Mouse (Mus musculus) heart, embryonic 13.5 days (tissue): ENCODE data around the gene Calcb. TPM values are rescaled to one million over a fixed set of nuclear protein-coding genes. Genes with fewer than 3 reads are reported as not detected.
"Not testable (repeated sequence)": the region's sequence is repeated elsewhere in the genome, so short reads cannot be mapped to it uniquely, and the experiment has no call there.

ENCODE experiments used
- ATAC-seq: fragments of 200-750 bp; cut with Nextera tagmentation; 2 replicates; pipeline ENCODE4 v1.8.0; 2017; ENCODE audit warnings: moderate TSS enrichment; ENCODE audit not compliant: insufficient number of reproducible peaks, low FRiP score, low TSS enrichment; ENCODE audit errors: extremely low read depth
- H3K27ac ChIP-seq: fragments of 300-500 bp; sonication (generic); replicated peaks from 2 replicates; pipeline ENCODE4 v1.5.1; 2015; ENCODE audit warnings: moderate library complexity, mild to moderate bottlenecking, inconsistent platforms
- H3K27me3 ChIP-seq: fragments of 300-500 bp; sonication (generic); replicated peaks from 2 replicates; pipeline ENCODE4 v1.6.1; 2015; ENCODE audit warnings: mild to moderate bottlenecking, inconsistent platforms
- H3K36me3 ChIP-seq: fragments of 300-500 bp; sonication (generic); 2 replicates; pipeline ENCODE4 v1.6.1; 2015; ENCODE audit warnings: mild to moderate bottlenecking, inconsistent platforms
- H3K4me1 ChIP-seq: fragments of 300-500 bp; sonication (generic); 2 replicates; pipeline ENCODE4 v1.6.1; 2015; ENCODE audit warnings: inconsistent platforms
- H3K4me2 ChIP-seq: fragments of 300-500 bp; sonication (generic); 2 replicates; pipeline ENCODE4 v1.6.1; 2015; ENCODE audit warnings: inconsistent platforms, mild to moderate bottlenecking, moderate library complexity
- H3K4me3 ChIP-seq: fragments of 300-500 bp; sonication (generic); 2 replicates; pipeline ENCODE4 v1.5.1; 2015; ENCODE audit warnings: moderate library complexity, mild to moderate bottlenecking, inconsistent platforms
- H3K9ac ChIP-seq: fragments of 300-500 bp; sonication (generic); 2 replicates; pipeline ENCODE4 v1.6.1; 2015; ENCODE audit warnings: inconsistent platforms, mild to moderate bottlenecking, moderate library complexity
- H3K9me3 ChIP-seq: fragments of 300-500 bp; sonication (generic); 2 replicates; pipeline ENCODE4 v1.6.1; 2016; ENCODE audit warnings: inconsistent platforms
- WGBS: fragments of 180-500 bp; shearing (Covaris S2); methylation state at CpG from one replicate; pipeline ENCODE4 v1.1.7; 2015; ENCODE audit warnings: mixed read lengths; 5-methylcytosine and 5-hydroxymethylcytosine counted together
- polyA plus RNA-seq: library from polyadenylated mRNA; unstranded; fragments of >200 nt; fragmentation: Nextera tagmentation; extraction: Ambion mirVana; gene quantifications from 2 replicates; pipeline ENCODE4 v1.2.1, GENCODE M21; 2015

Gene Calcb
- polyA plus RNA-seq = 0.15 TPM in 1 of 2 replicates, not detected in the other

DNA sequence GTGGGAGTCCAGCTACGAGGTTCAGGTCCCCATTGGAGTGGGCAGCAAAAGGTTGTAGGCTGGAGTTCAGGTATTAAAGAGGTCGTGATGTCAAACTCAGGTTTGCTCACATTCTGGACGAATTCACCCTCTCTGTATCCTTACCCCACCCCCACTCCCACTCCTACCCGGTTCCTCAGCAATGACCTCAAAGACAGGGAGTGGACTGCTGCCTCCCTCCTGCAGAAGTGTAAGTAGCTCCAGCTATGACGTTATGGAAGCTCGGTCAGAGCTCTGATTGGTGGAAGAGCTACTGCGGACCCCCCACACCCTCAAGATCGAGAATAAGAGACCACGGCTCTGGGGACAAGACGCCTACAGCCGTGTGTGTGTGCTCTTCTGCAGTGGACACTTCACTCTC, at the start of gene Calcb:
Calcb (plus strand) TSS at position 344 of the 400 bp plus-strand sequence.
- no peak within 1 kb of the TSS for H3K27ac ChIP-seq
- WGBS = 5% methylated on average over 11 of the region's 11 CpGs
- peaks cover 15% of the 10 kb centered on the region for H3K4me1 ChIP-seq
- no peaks in the 10 kb centered on the region for H3K9me3 ChIP-seq
- H3K4me3 ChIP-seq = peak within 1 kb of the TSS; percentile 37
- H3K9ac ChIP-seq = peak within 1 kb of the TSS; percentile 52
- H3K4me2 ChIP-seq = peak within 1 kb of the TSS; percentile 67
- no peaks in the 10 kb centered on the region for H3K36me3 ChIP-seq
- H3K27me3 ChIP-seq = peaks cover 64% of the 10 kb centered on the region
- ATAC-seq = no peak

DNA sequence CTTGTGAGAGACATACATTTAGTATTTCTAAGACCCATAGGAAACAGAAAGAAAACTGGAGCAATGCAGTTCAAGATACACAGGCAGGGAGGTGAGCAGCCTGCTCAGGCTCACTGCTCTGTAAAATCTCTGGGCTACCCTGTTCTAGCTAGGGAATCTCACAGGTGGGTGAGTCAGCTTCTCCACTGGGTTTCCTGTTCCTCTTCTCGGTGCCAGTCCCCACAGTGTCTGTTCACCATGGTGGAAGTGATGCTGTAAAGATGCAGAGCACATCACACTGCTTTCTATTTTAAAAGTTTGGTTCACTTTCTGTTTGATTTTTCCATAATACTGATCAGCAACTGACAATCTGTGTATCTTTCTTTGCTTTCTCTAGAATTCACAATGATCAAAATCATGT, 47.0 kb upstream of the Calcb start:
- Histone ChIP-seq H3K36me3 (no peaks in the 10 kb centered on the region), H3K27ac (no peak overlapping the region), H3K4me3 (no peak overlapping the region), H3K9ac (no peak overlapping the region), H3K27me3 (no peaks in the 10 kb centered on the region), H3K4me1 (no peaks in the 10 kb centered on the region), H3K9me3 (no peaks in the 10 kb centered on the region), H3K4me2 (no peak overlapping the region)
- WGBS = 44% methylated on average over 1 of the region's 1 CpGs
- ATAC-seq = no peak

DNA sequence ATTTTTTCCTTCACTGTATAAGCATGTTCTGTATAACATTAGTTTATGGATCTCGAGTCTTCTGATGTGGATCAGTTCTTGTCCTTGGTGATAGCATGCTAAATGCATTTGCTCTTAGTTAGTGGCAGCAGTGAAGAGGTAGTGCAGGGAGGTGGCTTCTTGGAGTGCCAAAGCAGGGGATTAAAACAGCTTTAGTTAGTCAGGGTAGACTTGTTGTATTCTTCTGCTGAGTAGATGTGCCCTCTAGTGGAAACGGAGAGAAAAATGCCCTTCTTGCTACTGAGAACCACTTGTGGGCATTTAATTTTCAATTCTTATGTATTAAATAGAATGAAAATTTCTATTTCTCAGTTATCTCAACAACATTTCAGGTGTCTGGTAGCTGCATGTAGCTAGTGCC, 45.7 kb upstream of the Calcb start:
- no peak overlapping the region for H3K9ac ChIP-seq
- no peaks in the 10 kb centered on the region for H3K4me1 ChIP-seq
- H3K27ac ChIP-seq = no peak overlapping the region
- no peaks in the 10 kb centered on the region for H3K9me3 ChIP-seq
- H3K36me3 ChIP-seq = no peaks in the 10 kb centered on the region
- no peak overlapping the region for H3K4me3 ChIP-seq
- no peak overlapping the region for H3K4me2 ChIP-seq
- 27% methylated on average over 2 of the region's 2 CpGs for WGBS
- H3K27me3 ChIP-seq = no peaks in the 10 kb centered on the region
- no peak for ATAC-seq

DNA sequence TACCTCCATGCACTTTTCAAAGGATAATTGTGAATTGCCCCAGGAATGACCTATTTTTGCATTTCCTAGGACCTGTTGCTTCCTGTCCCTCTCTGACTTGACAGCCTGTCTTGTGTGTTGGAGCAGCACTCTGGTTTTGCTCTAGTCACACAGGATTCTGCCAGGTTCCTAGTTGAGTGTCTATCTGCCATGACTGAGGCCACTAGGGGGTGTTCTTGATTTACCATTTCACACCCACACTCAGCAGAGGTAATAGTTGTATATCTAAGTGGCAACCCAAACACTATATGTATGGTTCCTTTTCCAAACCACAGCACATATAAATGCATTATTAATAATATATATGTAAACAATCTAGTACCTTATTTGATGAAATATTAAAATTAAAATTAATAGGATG, 26.1 kb upstream of the Calcb start:
- no peak overlapping the region for H3K27ac ChIP-seq
- 0 out of 2 replicates have a peak, but pooled peaks cover under 1% of the 10 kb centered on the region for H3K9me3 ChIP-seq
- no peaks in the 10 kb centered on the region for H3K36me3 ChIP-seq
- no peaks in the 10 kb centered on the region for H3K27me3 ChIP-seq
- H3K4me1 ChIP-seq = no peaks in the 10 kb centered on the region
- H3K4me3 ChIP-seq = no peak overlapping the region
- no peak overlapping the region for H3K9ac ChIP-seq
- no peak overlapping the region for H3K4me2 ChIP-seq
- ATAC-seq = no peak

DNA sequence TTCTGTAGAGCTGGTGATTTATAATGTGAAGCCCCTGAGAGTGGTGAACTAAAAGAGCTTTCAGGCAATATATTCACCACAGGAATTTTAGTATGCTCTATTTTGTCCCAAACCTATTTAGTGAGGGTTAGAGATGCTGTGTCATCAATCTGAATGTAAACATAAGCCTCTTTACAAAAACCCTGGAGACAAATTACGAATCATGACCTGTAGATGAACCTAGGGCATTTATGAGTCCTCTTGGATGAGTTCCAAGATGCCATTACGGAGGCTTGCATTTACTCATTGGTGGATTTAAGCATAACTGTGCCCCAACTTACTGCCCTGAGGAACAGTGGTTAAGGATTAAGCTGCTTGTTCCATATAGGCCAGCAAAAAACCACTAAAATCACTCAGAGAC, 17.6 kb upstream of the Calcb start:
- ATAC-seq = no peak
- H3K4me3 ChIP-seq = no peak overlapping the region
- WGBS = 30% methylated on average over 2 of the region's 2 CpGs
- H3K4me2 ChIP-seq = no peak overlapping the region
- no peak overlapping the region for H3K27ac ChIP-seq
- no peaks in the 10 kb centered on the region for H3K4me1 ChIP-seq
- no peaks in the 10 kb centered on the region for H3K36me3 ChIP-seq
- H3K9me3 ChIP-seq = no peaks in the 10 kb centered on the region
- no peaks in the 10 kb centered on the region for H3K27me3 ChIP-seq
- no peak overlapping the region for H3K9ac ChIP-seq

DNA sequence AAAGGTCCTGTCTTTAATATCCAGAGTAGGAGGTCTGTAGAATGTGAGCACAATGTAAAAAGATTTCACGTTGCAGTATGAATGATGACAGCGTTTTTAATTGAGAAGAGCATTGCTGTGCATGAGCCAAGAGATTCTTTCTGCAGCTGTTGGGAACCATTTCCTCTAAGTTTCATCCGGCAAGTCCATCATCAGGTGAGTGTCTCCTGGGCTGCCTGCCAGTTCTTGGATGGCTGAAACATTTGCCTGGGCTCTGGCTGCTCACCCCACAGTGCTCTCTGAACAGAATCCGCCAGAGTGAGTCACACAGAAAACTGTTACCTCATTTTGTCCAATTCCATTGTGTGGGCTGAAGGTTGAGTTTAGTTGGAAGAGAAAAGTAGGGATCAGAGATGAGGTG, 11.7 kb upstream of the Calcb start:
- Histone ChIP-seq H3K4me3 (no peak overlapping the region), H3K9ac (no peak overlapping the region), H3K4me2 (no peak overlapping the region), H3K9me3 (no peaks in the 10 kb centered on the region), H3K27me3 (no peaks in the 10 kb centered on the region), H3K4me1 (no peaks in the 10 kb centered on the region), H3K36me3 (no peaks in the 10 kb centered on the region), H3K27ac (no peak overlapping the region)
- WGBS = 66% methylated on average over 4 of the region's 4 CpGs
- no peak for ATAC-seq

DNA sequence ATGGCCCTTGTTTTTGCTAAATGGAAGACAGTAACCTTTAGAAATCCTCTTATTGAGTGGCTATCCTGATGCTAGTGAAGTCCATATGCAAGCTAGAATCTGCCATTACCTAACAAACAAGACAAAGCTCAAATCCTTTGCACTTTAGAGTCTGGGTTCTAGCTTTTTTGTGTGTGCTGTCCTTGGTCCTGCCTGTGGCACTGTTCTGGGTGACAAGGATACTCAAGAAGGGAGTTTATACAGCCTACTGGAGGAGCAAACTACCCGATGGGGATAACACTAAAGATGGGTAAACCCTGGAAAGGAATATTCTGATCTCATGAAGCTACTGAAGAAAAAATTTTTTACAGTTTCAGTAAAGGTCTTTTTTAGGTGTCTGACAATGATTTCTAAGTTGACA, 11.0 kb upstream of the Calcb start:
- Histone ChIP-seq H3K27ac (no peak overlapping the region), H3K4me3 (no peak overlapping the region), H3K4me2 (no peak overlapping the region), H3K4me1 (no peaks in the 10 kb centered on the region; the same call in 1 of the 2 replicates), H3K9me3 (no peaks in the 10 kb centered on the region), H3K27me3 (no peaks in the 10 kb centered on the region), H3K9ac (no peak overlapping the region), H3K36me3 (no peaks in the 10 kb centered on the region)
- no peak for ATAC-seq
- WGBS = 58% methylated on average over 1 of the region's 1 CpGs

DNA sequence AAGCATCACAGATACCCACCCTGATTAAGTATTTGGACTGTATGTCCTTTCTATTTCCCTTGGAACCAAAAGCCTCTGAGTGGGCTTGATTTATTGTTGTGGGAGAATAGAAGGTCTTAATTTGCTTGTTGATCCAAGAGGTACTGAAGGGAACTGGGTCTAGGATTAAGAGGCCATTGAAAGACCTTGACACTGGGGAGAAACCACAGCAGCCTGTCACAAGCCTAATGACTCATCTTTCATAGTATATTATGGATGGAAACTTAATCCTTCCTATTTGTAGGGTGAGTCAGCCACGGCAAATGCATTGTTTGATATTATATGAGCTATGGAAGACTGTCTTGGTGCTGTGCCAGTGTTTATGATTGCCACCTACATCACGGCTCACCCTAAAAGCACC, 8.0 kb upstream of the Calcb start:
- Histone ChIP-seq H3K9me3 (no peaks in the 10 kb centered on the region), H3K4me3 (no peak overlapping the region), H3K27ac (no peak overlapping the region), H3K4me1 (peaks cover 3% of the 10 kb centered on the region; the same call in 1 of the 2 replicates), H3K36me3 (no peaks in the 10 kb centered on the region), H3K4me2 (no peak overlapping the region), H3K9ac (no peak overlapping the region), H3K27me3 (peaks cover 4% of the 10 kb centered on the region; the same call in 1 of the 2 replicates)
- ATAC-seq = no peak
- 74% methylated on average over 2 of the region's 2 CpGs for WGBS

DNA sequence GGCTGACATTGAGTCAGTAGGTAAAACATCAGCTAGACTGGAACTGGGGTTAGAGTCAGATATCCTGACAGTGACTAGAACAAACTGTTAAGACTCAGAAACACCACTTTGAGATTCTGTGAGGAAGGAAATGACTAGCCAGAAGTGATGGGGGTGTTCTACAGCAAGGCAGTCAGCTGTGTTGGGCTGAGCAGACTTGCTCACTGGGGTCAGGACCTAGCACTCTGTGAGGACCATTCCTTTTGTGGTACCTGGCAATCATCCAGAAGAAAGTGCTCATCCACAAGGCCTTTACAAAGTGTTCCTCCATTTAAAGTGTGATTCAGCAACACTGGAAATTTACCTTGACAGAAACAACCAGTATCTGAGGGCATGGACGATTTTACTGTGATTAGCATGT, 5.9 kb upstream of the Calcb start:
- WGBS = 54% methylated on average over 1 of the region's 1 CpGs
- H3K9me3 ChIP-seq = no peaks in the 10 kb centered on the region
- H3K27ac ChIP-seq = no peak overlapping the region
- no peak overlapping the region for H3K4me3 ChIP-seq
- peaks cover 3% of the 10 kb centered on the region; the same call in 1 of the 2 replicates for H3K4me1 ChIP-seq
- ATAC-seq = no peak
- no peak overlapping the region for H3K9ac ChIP-seq
- peaks cover 25% of the 10 kb centered on the region for H3K27me3 ChIP-seq
- H3K4me2 ChIP-seq = no peak overlapping the region
- no peaks in the 10 kb centered on the region for H3K36me3 ChIP-seq

DNA sequence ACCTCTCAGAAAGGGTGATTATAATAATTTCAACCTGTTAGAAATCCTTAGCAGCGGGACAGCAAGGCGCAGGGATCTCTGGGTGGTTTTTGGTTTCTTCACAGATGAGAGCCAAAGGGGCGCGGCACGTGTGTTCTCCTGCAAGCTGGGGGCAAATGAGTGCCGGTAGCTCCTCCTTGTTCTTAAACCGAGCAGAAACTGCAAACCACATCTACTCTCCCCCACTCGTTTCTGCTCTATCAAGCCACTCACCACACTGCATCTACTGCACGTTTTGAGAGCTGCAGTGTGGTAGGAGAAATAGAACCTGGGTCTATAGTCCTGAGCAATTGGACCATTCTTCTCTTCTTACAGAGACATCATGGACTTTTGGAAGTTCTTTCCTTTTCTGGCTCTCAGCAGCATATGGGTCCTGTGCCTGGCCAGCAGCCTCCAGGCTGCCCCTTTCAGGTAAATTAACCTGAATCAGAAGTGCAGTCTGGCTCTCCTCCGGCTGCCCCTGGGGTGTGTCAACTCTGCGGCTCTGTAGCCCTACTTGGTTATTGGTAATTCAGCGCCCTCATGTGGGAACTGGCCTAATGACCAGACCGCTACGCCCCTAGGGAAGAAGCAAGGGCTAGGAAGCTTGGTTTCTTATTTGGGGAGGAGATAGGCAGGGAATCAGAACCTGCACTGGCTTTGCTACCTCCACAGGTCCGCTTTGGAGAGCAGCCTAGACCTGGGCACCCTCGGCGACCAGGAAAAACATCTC, 1.1 kb downstream of the Calcb start:
- Histone ChIP-seq H3K9me3 (no peaks in the 10 kb centered on the region), H3K4me2 (peak overlapping the region; percentile 67), H3K36me3 (no peaks in the 10 kb centered on the region), H3K4me3 (peak overlapping the region; percentile 37), H3K27ac (no peak overlapping the region), H3K9ac (0 out of 2 replicates have a peak overlapping the region, but pooled peaks have one; percentile 52), H3K4me1 (peaks cover 15% of the 10 kb centered on the region), H3K27me3 (peaks cover 64% of the 10 kb centered on the region)
- WGBS = 4% methylated on average over 17 of the region's 17 CpGs
- no peak for ATAC-seq

DNA sequence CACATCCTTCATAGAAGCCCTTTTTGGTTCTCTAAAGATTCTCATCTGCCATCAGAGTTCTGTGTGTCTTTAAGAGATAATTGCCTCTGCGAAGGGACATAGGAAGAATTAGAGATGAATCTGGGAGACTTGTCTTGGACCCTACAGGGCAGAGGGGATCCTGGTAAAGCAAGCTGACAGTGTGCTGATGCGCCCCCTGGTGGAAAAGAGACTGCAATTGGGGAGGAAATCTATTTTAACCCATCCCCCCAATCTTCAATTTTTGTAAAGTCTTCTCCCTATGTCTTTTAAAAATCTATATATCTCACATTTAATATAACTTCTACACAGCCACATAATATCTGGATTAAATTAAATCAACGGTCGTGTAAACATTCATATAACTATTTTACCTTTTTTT, 11.3 kb downstream of the Calcb start:
- ATAC-seq, H3K9me3 ChIP-seq, H3K4me2 ChIP-seq, H3K27me3 ChIP-seq, H3K27ac ChIP-seq, H3K36me3 ChIP-seq, H3K9ac ChIP-seq, H3K4me1 ChIP-seq, H3K4me3 ChIP-seq: not testable (repeated sequence)
- WGBS = 58% methylated on average over 4 of the region's 4 CpGs

DNA sequence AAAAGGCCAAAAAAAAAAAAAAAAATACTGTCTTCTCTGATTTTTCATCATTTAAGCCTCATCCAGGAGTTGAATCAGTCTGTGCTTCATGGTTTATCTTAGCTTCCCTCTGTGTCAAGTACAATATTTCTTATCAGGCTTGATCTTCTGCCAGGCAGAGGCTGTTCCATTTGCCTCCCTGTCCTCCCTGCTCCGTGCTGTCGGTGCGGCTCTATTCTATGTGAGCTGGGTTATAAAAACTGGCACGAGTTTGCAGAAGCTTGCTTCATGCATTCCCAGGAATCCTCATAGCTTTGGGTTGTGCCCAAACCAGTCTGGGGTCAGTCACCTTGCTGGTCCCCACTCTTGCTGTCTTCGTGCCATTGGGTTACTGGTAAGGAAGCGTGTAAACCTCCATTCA, 12.7 kb downstream of the Calcb start:
- H3K27me3 ChIP-seq = no peaks in the 10 kb centered on the region
- no peaks in the 10 kb centered on the region for H3K9me3 ChIP-seq
- H3K27ac ChIP-seq = no peak overlapping the region
- no peak overlapping the region for H3K9ac ChIP-seq
- H3K36me3 ChIP-seq = no peaks in the 10 kb centered on the region
- WGBS = 69% methylated on average over 6 of the region's 6 CpGs
- H3K4me2 ChIP-seq = no peak overlapping the region
- no peak for ATAC-seq
- no peak overlapping the region for H3K4me3 ChIP-seq
- H3K4me1 ChIP-seq = no peaks in the 10 kb centered on the region
